Mouse (Mus musculus): ENCODE measurements around the gene Rad54l. TPM values are rescaled to one million over a fixed set of nuclear protein-coding genes. Genes with fewer than 3 reads are reported as not detected.
A peak's percentile ranks its signal among the peaks of the same experiment; 100 is the strongest.

The Rad54l gene
- polyA plus RNA-seq, 1 experiment from 2014 or later: 12.1 TPM

GRCm38 (mm10) chr4:116152702-116153101, 29.2 kb upstream of the Rad54l start:
- no peak overlapping the region for H3K4me3 ChIP-seq
- peaks cover 21% of the 10 kb centered on the region for H3K4me1 ChIP-seq (replicated peaks)
- no peaks in the 10 kb centered on the region for H3K27me3 ChIP-seq
- H3K36me3 ChIP-seq: peaks cover 59% of the 10 kb centered on the region
- no peak overlapping the region for H3K27ac ChIP-seq
- H3K9ac ChIP-seq: 0 out of 2 replicates have a peak overlapping the region, but pooled peaks have one; percentile 5
- 97% methylated on average over 15 of the region's 15 CpGs for WGBS
- no peak for ATAC-seq (ENCODE audit: low FRiP score)
- no peak overlapping the region for H3K4me2 ChIP-seq
- H3K9me3 ChIP-seq: no peaks in the 10 kb centered on the region

- peak within 1 kb of the TSS; percentile 91 for H3K27ac ChIP-seq
- 78% methylated on average over 6 of the region's 6 CpGs for WGBS
- ATAC-seq (ENCODE audit: low FRiP score): no peak
- H3K4me2 ChIP-seq: peak within 1 kb of the TSS; percentile 66
- H3K9me3 ChIP-seq: no peaks in the 10 kb centered on the region
- H3K27me3 ChIP-seq: no peaks in the 10 kb centered on the region
- H3K36me3 ChIP-seq: peaks cover 45% of the 10 kb centered on the region
- H3K4me3 ChIP-seq: peak within 1 kb of the TSS; percentile 71
- H3K9ac ChIP-seq: peak within 1 kb of the TSS; percentile 93
- peaks cover 21% of the 10 kb centered on the region for H3K4me1 ChIP-seq (replicated peaks)
These were observed 27.7 kb upstream of the Rad54l start, which contains the start of gene Lurap1 for GRCm38 (mm10) chr4:116151238-116151637. Lurap1 (minus strand) TSS chr4:116151338.

- Histone ChIP-seq H3K9ac (peak overlapping the region; percentile 93), H3K4me2 (peak overlapping the region; percentile 66), H3K4me3 (peak overlapping the region; percentile 71), H3K27ac (peak overlapping the region; percentile 91), H3K36me3 (peaks cover 41% of the 10 kb centered on the region), H3K9me3 (no peaks in the 10 kb centered on the region), H3K4me1 (replicated peaks) (peaks cover 21% of the 10 kb centered on the region), H3K27me3 (no peaks in the 10 kb centered on the region)
- ATAC-seq (ENCODE audit: low FRiP score): peak; percentile 21; the same call in 1 of the 2 replicates
- 23% methylated on average over 4 of the region's 4 CpGs for WGBS
These were observed 27.4 kb upstream of the Rad54l start for GRCm38 (mm10) chr4:116150862-116151221.

GRCm38 (mm10) chr4:116150156-116150861, 26.8 kb upstream of the Rad54l start:
- peak; percentile 91 for ATAC-seq (ENCODE audit: low FRiP score)
- under 1% methylated on average over 47 of the region's 73 CpGs for WGBS
- Histone ChIP-seq H3K4me1 (replicated peaks) (peaks cover 21% of the 10 kb centered on the region), H3K4me2 (peak overlapping the region; percentile 66), H3K9me3 (no peaks in the 10 kb centered on the region), H3K4me3 (peak overlapping the region; percentile 71), H3K36me3 (peaks cover 35% of the 10 kb centered on the region), H3K27ac (peak overlapping the region; percentile 91), H3K9ac (peak overlapping the region; percentile 93), H3K27me3 (0 out of 2 replicates have a peak, but pooled peaks cover under 1% of the 10 kb centered on the region)

GRCm38 (mm10) chr4:116149812-116150155, 26.3 kb upstream of the Rad54l start:
- peak; percentile 33; the same call in 1 of the 2 replicates for ATAC-seq (ENCODE audit: low FRiP score)
- Histone ChIP-seq H3K36me3 (peaks cover 30% of the 10 kb centered on the region), H3K4me3 (peak overlapping the region; percentile 71), H3K27ac (peak overlapping the region; percentile 91), H3K9me3 (no peaks in the 10 kb centered on the region), H3K9ac (peak overlapping the region; percentile 93), H3K4me1 (replicated peaks) (peaks cover 24% of the 10 kb centered on the region), H3K27me3 (0 out of 2 replicates have a peak, but pooled peaks cover 4% of the 10 kb centered on the region), H3K4me2 (peak overlapping the region; percentile 66)
- 23% methylated on average over 6 of the region's 6 CpGs for WGBS

- H3K4me2 ChIP-seq: peak overlapping the region; percentile 94
- H3K4me1 ChIP-seq (replicated peaks): peaks cover 22% of the 10 kb centered on the region
- ATAC-seq (ENCODE audit: low FRiP score): peak; percentile 71
- H3K9ac ChIP-seq: peak overlapping the region; percentile 78
- no peaks in the 10 kb centered on the region for H3K9me3 ChIP-seq
- H3K27ac ChIP-seq: no peak overlapping the region
- peaks cover 26% of the 10 kb centered on the region for H3K27me3 ChIP-seq
- H3K4me3 ChIP-seq: peak overlapping the region; percentile 60
- no peaks in the 10 kb centered on the region for H3K36me3 ChIP-seq
- WGBS: under 1% methylated on average over 47 of the region's 47 CpGs
These were observed 20.6 kb upstream of the Rad54l start for GRCm38 (mm10) chr4:116143891-116144717.

GRCm38 (mm10) chr4:116143317-116143811, 19.9 kb upstream of the Rad54l start:
- Histone ChIP-seq H3K4me3 (peak overlapping the region; percentile 60), H3K27me3 (peaks cover 26% of the 10 kb centered on the region), H3K36me3 (no peaks in the 10 kb centered on the region), H3K27ac (no peak overlapping the region), H3K9ac (peak overlapping the region; percentile 78; the same call in 1 of the 2 replicates), H3K9me3 (no peaks in the 10 kb centered on the region), H3K4me2 (peak overlapping the region; percentile 94), H3K4me1 (replicated peaks) (peaks cover 22% of the 10 kb centered on the region)
- 16% methylated on average over 7 of the region's 7 CpGs for WGBS
- ATAC-seq (ENCODE audit: low FRiP score): 0 out of 2 replicates have a peak, but pooled peaks have one; percentile 37

GRCm38 (mm10) chr4:116142269-116142668, 18.8 kb upstream of the Rad54l start:
- H3K9me3 ChIP-seq: no peaks in the 10 kb centered on the region
- no peak overlapping the region for H3K4me3 ChIP-seq
- H3K27ac ChIP-seq: no peak overlapping the region
- H3K4me2 ChIP-seq: no peak overlapping the region
- peaks cover 22% of the 10 kb centered on the region for H3K4me1 ChIP-seq (replicated peaks)
- H3K27me3 ChIP-seq: peaks cover 26% of the 10 kb centered on the region
- no peak for ATAC-seq (ENCODE audit: low FRiP score)
- no peak overlapping the region for H3K9ac ChIP-seq
- 58% methylated on average over 7 of the region's 7 CpGs for WGBS
- H3K36me3 ChIP-seq: no peaks in the 10 kb centered on the region

GRCm38 (mm10) chr4:116141736-116142135, 18.2 kb upstream of the Rad54l start:
- Histone ChIP-seq H3K36me3 (no peaks in the 10 kb centered on the region), H3K27ac (no peak overlapping the region), H3K4me3 (no peak overlapping the region), H3K9me3 (no peaks in the 10 kb centered on the region), H3K4me2 (no peak overlapping the region), H3K9ac (no peak overlapping the region), H3K27me3 (peaks cover 26% of the 10 kb centered on the region), H3K4me1 (replicated peaks) (peaks cover 22% of the 10 kb centered on the region)
- WGBS: 62% methylated on average over 1 of the region's 1 CpGs
- no peak for ATAC-seq (ENCODE audit: low FRiP score)

- no peak overlapping the region for H3K4me2 ChIP-seq
- no peaks in the 10 kb centered on the region for H3K9me3 ChIP-seq
- H3K9ac ChIP-seq: no peak overlapping the region
- ATAC-seq (ENCODE audit: low FRiP score): no peak
- peaks cover 22% of the 10 kb centered on the region for H3K4me1 ChIP-seq (replicated peaks)
- H3K27me3 ChIP-seq: peaks cover 26% of the 10 kb centered on the region
- no peak overlapping the region for H3K4me3 ChIP-seq
- no peaks in the 10 kb centered on the region for H3K36me3 ChIP-seq
- H3K27ac ChIP-seq: no peak overlapping the region
- 81% methylated on average over 7 of the region's 7 CpGs for WGBS
These were observed 17.5 kb upstream of the Rad54l start for GRCm38 (mm10) chr4:116140801-116141574.

- Histone ChIP-seq H3K4me2 (no peak overlapping the region), H3K27me3 (peaks cover 11% of the 10 kb centered on the region; the same call in 1 of the 2 replicates), H3K36me3 (no peaks in the 10 kb centered on the region), H3K9ac (no peak overlapping the region), H3K27ac (no peak overlapping the region), H3K4me3 (no peak overlapping the region), H3K4me1 (replicated peaks) (no peaks in the 10 kb centered on the region), H3K9me3 (no peaks in the 10 kb centered on the region)
- 59% methylated on average over 13 of the region's 13 CpGs for WGBS
- ATAC-seq (ENCODE audit: low FRiP score): no peak
These were observed 14.0 kb upstream of the Rad54l start for GRCm38 (mm10) chr4:116137421-116137996.

Measured in hindbrain, embryonic 13.5 days (tissue).